Mouse (Mus musculus): ENCODE measurements around the gene Raver1.
"Not testable (repeated sequence)": the region's sequence is repeated elsewhere in the genome, so short reads cannot be mapped to it uniquely, and the experiment has no call there.

DNA sequence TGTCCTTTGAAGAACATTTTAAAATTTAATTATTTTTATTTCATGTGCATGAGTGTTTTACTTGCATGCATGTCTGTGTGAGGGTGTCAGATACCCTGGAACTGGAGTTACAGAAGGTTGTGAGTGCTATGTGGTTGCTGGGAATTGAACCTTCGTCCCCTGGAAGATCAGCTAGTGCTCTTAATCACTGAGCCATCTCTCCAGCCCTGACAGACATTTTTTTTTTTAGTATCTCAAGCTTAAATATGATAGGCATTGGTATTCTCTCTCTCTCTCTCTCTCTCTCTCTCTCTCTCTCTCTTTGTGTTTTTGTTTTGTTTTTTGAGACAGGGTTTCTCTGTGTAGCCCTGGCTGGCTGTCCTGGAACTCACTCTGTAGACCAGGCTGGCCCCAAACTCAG is 47.0 kb downstream of the Raver1 start:
- not testable (repeated sequence) for TF ChIP-seq CTCF (IDR thresholded peaks at IDR 0.05; ENCODE audit: extremely low read depth, insufficient read length, insufficient replicate concordance, low read depth, low read length); POLR2A (IDR thresholded peaks at IDR 0.05; ENCODE audit: low read depth, low read length)
